ENCODE assay signal across 28 mouse cellular contexts in the genomic region with DNA sequence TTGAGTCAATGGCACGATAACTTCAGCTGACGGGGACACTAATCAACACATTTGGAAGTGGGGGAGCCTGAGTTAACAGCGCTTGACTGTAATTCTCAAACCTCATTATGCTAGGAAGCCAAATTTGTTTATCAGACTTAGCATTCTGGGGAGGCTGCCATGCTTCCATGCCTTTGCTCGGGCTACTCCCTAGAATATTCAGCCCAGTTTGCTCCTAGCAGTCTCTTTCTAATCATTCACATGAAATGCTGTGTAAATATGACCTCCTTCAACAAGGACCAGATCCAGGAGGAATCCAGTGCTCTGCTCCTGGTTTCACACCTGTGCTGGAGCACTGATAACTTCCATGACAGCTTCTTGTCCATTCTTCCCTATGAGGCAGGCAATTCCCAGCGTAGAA. TPM values are rescaled to one million over a fixed set of nuclear protein-coding genes. Genes with fewer than 3 reads are reported as not detected.
DNase-seq lines count a peak whose midpoint lies in the region; ATAC-seq lines count a peak whose summit lies in the region.
"Had no signal": no experiment of that assay in that cellular context is flagged by ENCODE, and none has a peak within 500 bp of the region (broad histone marks: within the 10 kb centered on the region; RNA-seq: fewer than 3 reads in every experiment).

No protein-coding gene starts in this region.

- H3K4me3 ChIP-seq in forebrain, embryonic 16.5 days (replicated peaks; ENCODE audit: low read length): no peak overlapping the region
- H3K4me3 ChIP-seq in forebrain, embryonic 10.5 days: no peak overlapping the region
- no peak overlapping the region for H3K4me3 ChIP-seq in midbrain, embryonic 14.5 days (replicated peaks; ENCODE audit: low read depth, low read length)
- no peak overlapping the region for H3K4me3 ChIP-seq in midbrain, embryonic 11.5 days (ENCODE audit: low read depth, low read length)
- H3K4me3 ChIP-seq: embryonic facial prominence, embryonic 13.5 days; left cerebral cortex, adult 2 months; stomach, embryonic 15.5 days had no signal

- DNase-seq in forebrain, embryonic 10.5 days (ENCODE audit: extremely low spot score, low spot score): no peak
- DNase-seq in heart, postnatal 10 days: peak; percentile 3 to 4
- no peak for DNase-seq in heart, postnatal 25 days (ENCODE audit: low spot score)
- DNase-seq in midbrain, embryonic 14.5 days: peak; percentile 14
- DNase-seq in midbrain, embryonic 11.5 days (ENCODE audit: low spot score, missing footprints): no peak
- no peak for DNase-seq in spleen, postnatal 4 days (ENCODE audit: low spot score in 2 of 2)
- no peak for DNase-seq in right cerebral cortex, postnatal 4 days
- DNase-seq: adrenal gland, postnatal 14 days; cerebellum, adult 11-12 months; cerebellum, postnatal 14 days; gastrocnemius, postnatal 14 days; kidney, adult 18-20 months; kidney, postnatal 25 days; left cerebral cortex, postnatal 4 days; liver; thymus, adult 18-20 months; thymus, postnatal 4 days had no signal

- H3K9me3 ChIP-seq in forebrain, embryonic 16.5 days (ENCODE audit: control insufficient read depth, low read length): no peaks in the 10 kb centered on the region
- H3K9me3 ChIP-seq in forebrain, embryonic 10.5 days: no peaks in the 10 kb centered on the region
- H3K9me3 ChIP-seq in midbrain, embryonic 14.5 days (ENCODE audit: control insufficient read depth, low read length): no peaks in the 10 kb centered on the region
- no peaks in the 10 kb centered on the region for H3K9me3 ChIP-seq in midbrain, embryonic 11.5 days (ENCODE audit: control insufficient read depth, low read length)
- H3K9me3 ChIP-seq: embryonic facial prominence, embryonic 13.5 days; G1E; stomach, embryonic 15.5 days had no signal

- H3K27ac ChIP-seq in forebrain, embryonic 16.5 days (ENCODE audit: low read length): peak overlapping the region; percentile 44; the same call in 1 of the 2 replicates
- H3K27ac ChIP-seq in forebrain, embryonic 10.5 days: no peak overlapping the region
- no peak overlapping the region for H3K27ac ChIP-seq in midbrain, embryonic 14.5 days (replicated peaks; ENCODE audit: low read depth, low read length)
- H3K27ac ChIP-seq in midbrain, embryonic 11.5 days (ENCODE audit: low read depth, low read length): no peak overlapping the region
- H3K27ac ChIP-seq: embryonic facial prominence, embryonic 13.5 days; left cerebral cortex, adult 2 months; stomach, embryonic 15.5 days had no signal

- ATAC-seq in forebrain, embryonic 16.5 days: peak; percentile 40; the same call in 1 of the 2 replicates
- no peak for ATAC-seq in midbrain, embryonic 14.5 days (ENCODE audit: low FRiP score, low TSS enrichment)
- ATAC-seq in midbrain, embryonic 11.5 days (ENCODE audit: low FRiP score): no peak
- ATAC-seq: activated CD4-positive, CD25-positive, alpha-beta regulatory T cell, adult 4 months; lung, postnatal 0 days had no signal

- H3K4me1 ChIP-seq in forebrain, embryonic 16.5 days (replicated peaks; ENCODE audit: control insufficient read depth, insufficient read depth, low read length): peaks cover 11% of the 10 kb centered on the region
- H3K4me1 ChIP-seq in forebrain, embryonic 10.5 days: 0 out of 2 replicates have a peak, but pooled peaks cover 6% of the 10 kb centered on the region
- H3K4me1 ChIP-seq in midbrain, embryonic 14.5 days (ENCODE audit: control insufficient read depth, insufficient read depth, low read length): peaks cover 8% of the 10 kb centered on the region; the same call in 1 of the 2 replicates
- no peaks in the 10 kb centered on the region for H3K4me1 ChIP-seq in midbrain, embryonic 11.5 days (ENCODE audit: control insufficient read depth, insufficient read depth, low read length)
- H3K4me1 ChIP-seq: stomach, embryonic 15.5 days had no signal

- 55% methylated on average over 5 of the region's 5 CpGs for WGBS in forebrain, embryonic 16.5 days
- 85% methylated on average over 5 of the region's 5 CpGs for WGBS in forebrain, embryonic 10.5 days
- WGBS in midbrain, embryonic 14.5 days: 86% methylated on average over 5 of the region's 5 CpGs
- WGBS in midbrain, embryonic 11.5 days: 81% methylated on average over 5 of the region's 5 CpGs

- no peak overlapping the region for H3K4me2 ChIP-seq in forebrain, embryonic 16.5 days (ENCODE audit: low read length)
- no peak overlapping the region for H3K4me2 ChIP-seq in midbrain, embryonic 14.5 days (ENCODE audit: low read length)
- H3K4me2 ChIP-seq in midbrain, embryonic 11.5 days: no peak overlapping the region
- H3K4me2 ChIP-seq: embryonic facial prominence, embryonic 13.5 days; heart, embryonic 11.5 days; stomach, embryonic 15.5 days had no signal

- H3K9ac ChIP-seq in forebrain, embryonic 16.5 days (replicated peaks; ENCODE audit: low read depth, low read length): no peak overlapping the region
- H3K9ac ChIP-seq in midbrain, embryonic 14.5 days (replicated peaks; ENCODE audit: low read length): no peak overlapping the region
- no peak overlapping the region for H3K9ac ChIP-seq in midbrain, embryonic 11.5 days (ENCODE audit: low read length)
- H3K9ac ChIP-seq: embryonic facial prominence, embryonic 13.5 days; stomach, embryonic 15.5 days had no signal

- no peaks in the 10 kb centered on the region for H3K27me3 ChIP-seq in forebrain, embryonic 16.5 days (replicated peaks; ENCODE audit: control insufficient read depth, insufficient read depth, low read length)
- H3K27me3 ChIP-seq in forebrain, embryonic 10.5 days (ENCODE audit: poor library complexity, severe bottlenecking): no peaks in the 10 kb centered on the region
- H3K27me3 ChIP-seq in midbrain, embryonic 14.5 days (ENCODE audit: control insufficient read depth, insufficient read depth, low read length): no peaks in the 10 kb centered on the region
- no peaks in the 10 kb centered on the region for H3K27me3 ChIP-seq in midbrain, embryonic 11.5 days (ENCODE audit: control insufficient read depth, insufficient read depth, low read length)
- H3K27me3 ChIP-seq: embryonic facial prominence, embryonic 13.5 days; stomach, embryonic 15.5 days had no signal

- intact Hi-C loops in heart, postnatal 10 days (cut with DNase I): no loop called here
- intact Hi-C loops in heart, postnatal 25 days (cut with DNase I): no loop called here

- H3K36me3 ChIP-seq in forebrain, embryonic 16.5 days (ENCODE audit: control insufficient read depth, insufficient read depth): no peaks in the 10 kb centered on the region
- no peaks in the 10 kb centered on the region for H3K36me3 ChIP-seq in forebrain, embryonic 10.5 days (replicated peaks)
- H3K36me3 ChIP-seq in midbrain, embryonic 14.5 days (ENCODE audit: control insufficient read depth, insufficient read depth, low read length): no peaks in the 10 kb centered on the region
- no peaks in the 10 kb centered on the region for H3K36me3 ChIP-seq in midbrain, embryonic 11.5 days (ENCODE audit: control insufficient read depth, insufficient read depth, low read length)
- H3K36me3 ChIP-seq: embryonic facial prominence, embryonic 13.5 days; G1E; stomach, embryonic 15.5 days had no signal

RNA-seq across cellular contexts. Expression of a gene that starts 47.6 kb away (rescaled TPM):
- 1.1 and 2.6 TPM in 2 replicates for polyA plus RNA-seq in forebrain, embryonic 16.5 days (2015; fragmentation: Nextera tagmentation; extraction: Ambion mirVana)
- polyA plus RNA-seq in forebrain, embryonic 10.5 days (2016; fragmentation: Nextera tagmentation; extraction: Ambion mirVana): not detected in 2 replicates
- total RNA-seq in heart, postnatal 10 days (2021): not detected
- total RNA-seq in heart, postnatal 25 days (2021): not detected
- 1.4 TPM in 2 replicates for polyA plus RNA-seq in midbrain, embryonic 14.5 days (2014; fragmentation: Nextera tagmentation; extraction: Ambion mirVana)
- 0.20 and 0.30 TPM in 2 replicates for polyA plus RNA-seq in midbrain, embryonic 11.5 days (2014; fragmentation: Nextera tagmentation; extraction: Ambion mirVana)
- total RNA-seq: adrenal gland, postnatal 14 days; megakaryocyte, adult 5-6 weeks had no signal
- polyA plus RNA-seq: G1E; heart, embryonic 11.5 days; liver, embryonic 16.5 days; spleen, adult 2 months; stomach, embryonic 15.5 days had no signal

Comparison
In these comparisons a context has a peak if more than half of its experiments do, and no peak if none do; other contexts are left out.
1. DNase-seq: peak in heart, postnatal 10 days (2 of 2) and midbrain, embryonic 14.5 days (single experiment); none in forebrain, embryonic 10.5 days (single experiment), heart, postnatal 25 days (single experiment), midbrain, embryonic 11.5 days (single experiment), spleen, postnatal 4 days (0 of 2) and right cerebral cortex, postnatal 4 days (single experiment).